Mouse (Mus musculus): ENCODE measurements around the gene Lrrc17. TPM values are rescaled to one million over a fixed set of nuclear protein-coding genes. Genes with fewer than 3 reads are reported as not detected.

The Lrrc17 gene
- polyA plus RNA-seq, 1 experiment from 2014 or later: 19.3 TPM

GRCm38 (mm10) chr5:21547005-21547404 is 3.6 kb downstream of the Lrrc17 start:
- Histone ChIP-seq H3K4me3 (no peak overlapping the region), H3K4me1 (peaks cover 40% of the 10 kb centered on the region), H3K36me3 (no peaks in the 10 kb centered on the region), H3K27ac (no peak overlapping the region), H3K9me3 (replicated peaks) (no peaks in the 10 kb centered on the region), H3K27me3 (ENCODE audit: low read depth, poor library complexity, severe bottlenecking) (no peaks in the 10 kb centered on the region)
- 89% methylated on average over 8 of the region's 8 CpGs for WGBS
- no peak for DNase-seq (ENCODE audit: low spot score)

- Histone ChIP-seq H3K27ac (no peak overlapping the region), H3K4me3 (no peak overlapping the region), H3K36me3 (no peaks in the 10 kb centered on the region), H3K27me3 (ENCODE audit: low read depth, poor library complexity, severe bottlenecking) (no peaks in the 10 kb centered on the region), H3K9me3 (replicated peaks) (no peaks in the 10 kb centered on the region), H3K4me1 (no peaks in the 10 kb centered on the region)
- 87% methylated on average over 4 of the region's 4 CpGs for WGBS
- DNase-seq (ENCODE audit: low spot score): no peak
Measured at GRCm38 (mm10) chr5:21553685-21554084, 10.3 kb downstream of the Lrrc17 start.

GRCm38 (mm10) chr5:21554732-21555131 is 11.4 kb downstream of the Lrrc17 start:
- Histone ChIP-seq H3K4me3 (no peak overlapping the region), H3K27ac (no peak overlapping the region), H3K27me3 (ENCODE audit: low read depth, poor library complexity, severe bottlenecking) (no peaks in the 10 kb centered on the region), H3K36me3 (no peaks in the 10 kb centered on the region), H3K9me3 (replicated peaks) (no peaks in the 10 kb centered on the region), H3K4me1 (no peaks in the 10 kb centered on the region)
- DNase-seq (ENCODE audit: low spot score): no peak
- whole genome bisulfite sequencing: 89% methylated on average over 1 of the region's 1 CpGs

GRCm38 (mm10) chr5:21556502-21556901 is 13.1 kb downstream of the Lrrc17 start:
- no peak for DNase-seq (ENCODE audit: low spot score)
- Histone ChIP-seq H3K4me3 (no peak overlapping the region), H3K27ac (no peak overlapping the region), H3K9me3 (replicated peaks) (no peaks in the 10 kb centered on the region), H3K4me1 (no peaks in the 10 kb centered on the region), H3K36me3 (peaks cover 6% of the 10 kb centered on the region; the same call in 1 of the 2 replicates), H3K27me3 (ENCODE audit: low read depth, poor library complexity, severe bottlenecking) (no peaks in the 10 kb centered on the region)
- 90% methylated on average over 3 of the region's 3 CpGs for WGBS

- WGBS: 83% methylated on average over 2 of the region's 2 CpGs
- Histone ChIP-seq H3K27ac (no peak overlapping the region), H3K27me3 (ENCODE audit: low read depth, poor library complexity, severe bottlenecking) (no peaks in the 10 kb centered on the region), H3K36me3 (peaks cover 14% of the 10 kb centered on the region; the same call in 1 of the 2 replicates), H3K9me3 (replicated peaks) (no peaks in the 10 kb centered on the region), H3K4me3 (no peak overlapping the region), H3K4me1 (peaks cover 6% of the 10 kb centered on the region)
- no peak for DNase-seq (ENCODE audit: low spot score)
Measured at GRCm38 (mm10) chr5:21563936-21564335, 20.6 kb downstream of the Lrrc17 start.

- H3K27me3 ChIP-seq (ENCODE audit: low read depth, poor library complexity, severe bottlenecking): no peaks in the 10 kb centered on the region
- H3K36me3 ChIP-seq: peaks cover 14% of the 10 kb centered on the region; the same call in 1 of the 2 replicates
- DNase-seq (ENCODE audit: low spot score): no peak
- no peaks in the 10 kb centered on the region for H3K9me3 ChIP-seq (replicated peaks)
- H3K27ac ChIP-seq: no peak overlapping the region
- 93% methylated on average over 9 of the region's 9 CpGs for WGBS
- no peak overlapping the region for H3K4me3 ChIP-seq
- peaks cover 6% of the 10 kb centered on the region for H3K4me1 ChIP-seq
Measured at GRCm38 (mm10) chr5:21565392-21566065, 22.2 kb downstream of the Lrrc17 start.

GRCm38 (mm10) chr5:21567784-21568183 is 24.4 kb downstream of the Lrrc17 start:
- DNase-seq (ENCODE audit: low spot score): no peak

GRCm38 (mm10) chr5:21572764-21573416 is 29.5 kb downstream of the Lrrc17 start:
- H3K4me3 ChIP-seq: no peak overlapping the region
- DNase-seq (ENCODE audit: low spot score): no peak
- H3K4me1 ChIP-seq: peaks cover 16% of the 10 kb centered on the region
- WGBS: 55% methylated on average over 3 of the region's 3 CpGs
- H3K27me3 ChIP-seq (ENCODE audit: low read depth, poor library complexity, severe bottlenecking): no peaks in the 10 kb centered on the region
- H3K9me3 ChIP-seq (replicated peaks): no peaks in the 10 kb centered on the region
- H3K27ac ChIP-seq: no peak overlapping the region
- H3K36me3 ChIP-seq: peaks cover 4% of the 10 kb centered on the region; the same call in 1 of the 2 replicates

More at GRCm38 (mm10) chr5:21567784-21568183, 24.4 kb downstream of the Lrrc17 start:
- H3K9me3 ChIP-seq (replicated peaks): no peaks in the 10 kb centered on the region
- WGBS: 84% methylated on average over 1 of the region's 1 CpGs
- no peak overlapping the region for H3K27ac ChIP-seq
- H3K4me3 ChIP-seq: no peak overlapping the region
- peaks cover 10% of the 10 kb centered on the region for H3K4me1 ChIP-seq
- H3K36me3 ChIP-seq: no peaks in the 10 kb centered on the region
- H3K27me3 ChIP-seq (ENCODE audit: low read depth, poor library complexity, severe bottlenecking): no peaks in the 10 kb centered on the region

GRCm38 (mm10) chr5:21574386-21575209 is 31.2 kb downstream of the Lrrc17 start:
- peaks cover 4% of the 10 kb centered on the region; the same call in 1 of the 2 replicates for H3K36me3 ChIP-seq
- no peak overlapping the region for H3K4me3 ChIP-seq
- peaks cover 16% of the 10 kb centered on the region for H3K4me1 ChIP-seq
- peak overlapping the region; percentile 59 for H3K27ac ChIP-seq
- DNase-seq (ENCODE audit: low spot score): no peak
- 85% methylated on average over 21 of the region's 21 CpGs for WGBS
- H3K27me3 ChIP-seq (ENCODE audit: low read depth, poor library complexity, severe bottlenecking): no peaks in the 10 kb centered on the region
- no peaks in the 10 kb centered on the region for H3K9me3 ChIP-seq (replicated peaks)

- Histone ChIP-seq H3K27ac (peak overlapping the region; percentile 59; the same call in 1 of the 2 replicates), H3K36me3 (peaks cover 4% of the 10 kb centered on the region; the same call in 1 of the 2 replicates), H3K9me3 (replicated peaks) (no peaks in the 10 kb centered on the region), H3K4me3 (no peak overlapping the region), H3K27me3 (ENCODE audit: low read depth, poor library complexity, severe bottlenecking) (no peaks in the 10 kb centered on the region), H3K4me1 (peaks cover 16% of the 10 kb centered on the region)
- WGBS: 90% methylated on average over 13 of the region's 13 CpGs
- DNase-seq (ENCODE audit: low spot score): no peak
Measured at GRCm38 (mm10) chr5:21575210-21575550, 31.8 kb downstream of the Lrrc17 start.

- H3K4me1 ChIP-seq: peaks cover 13% of the 10 kb centered on the region
- H3K27ac ChIP-seq: no peak overlapping the region
- no peaks in the 10 kb centered on the region for H3K27me3 ChIP-seq (ENCODE audit: low read depth, poor library complexity, severe bottlenecking)
- no peak overlapping the region for H3K4me3 ChIP-seq
- WGBS: 87% methylated on average over 3 of the region's 3 CpGs
- DNase-seq (ENCODE audit: low spot score): no peak
- peaks cover 4% of the 10 kb centered on the region; the same call in 1 of the 2 replicates for H3K36me3 ChIP-seq
- H3K9me3 ChIP-seq (replicated peaks): no peaks in the 10 kb centered on the region
Measured at GRCm38 (mm10) chr5:21578136-21578535, 34.8 kb downstream of the Lrrc17 start.

- peak; percentile 57 for DNase-seq (ENCODE audit: low spot score)
- no peak overlapping the region for H3K4me3 ChIP-seq
- WGBS: 57% methylated on average over 6 of the region's 6 CpGs
- no peak overlapping the region for H3K27ac ChIP-seq
- no peaks in the 10 kb centered on the region for H3K27me3 ChIP-seq (ENCODE audit: low read depth, poor library complexity, severe bottlenecking)
- no peaks in the 10 kb centered on the region for H3K9me3 ChIP-seq (replicated peaks)
- no peaks in the 10 kb centered on the region for H3K36me3 ChIP-seq
- peaks cover 4% of the 10 kb centered on the region; the same call in 1 of the 2 replicates for H3K4me1 ChIP-seq
Measured at GRCm38 (mm10) chr5:21586763-21587162, 43.4 kb downstream of the Lrrc17 start.

- Histone ChIP-seq H3K36me3 (no peaks in the 10 kb centered on the region), H3K4me1 (peaks cover 4% of the 10 kb centered on the region; the same call in 1 of the 2 replicates), H3K27me3 (ENCODE audit: low read depth, poor library complexity, severe bottlenecking) (no peaks in the 10 kb centered on the region)
Measured at GRCm38 (mm10) chr5:21587683-21588082, 44.3 kb downstream of the Lrrc17 start.

More at GRCm38 (mm10) chr5:21587683-21588082, 44.3 kb downstream of the Lrrc17 start:
- no peak for DNase-seq (ENCODE audit: low spot score)
- no peaks in the 10 kb centered on the region for H3K9me3 ChIP-seq (replicated peaks)
- no peak overlapping the region for H3K4me3 ChIP-seq
- H3K27ac ChIP-seq: no peak overlapping the region
- 83% methylated on average over 7 of the region's 7 CpGs for WGBS
